Mouse (Mus musculus) intestine, embryonic 16.5 days (tissue): ENCODE results near the gene Epb41l2. TPM values are rescaled to one million over a fixed set of nuclear protein-coding genes. Genes with fewer than 3 reads are reported as not detected.

Source experiments
- ATAC-seq: fragments of 200-750 bp; cut with Nextera tagmentation; 2 replicates; pipeline ENCODE4 v1.8.0; 2017; ENCODE audit warnings: moderate TSS enrichment, moderate library complexity
- H3K27ac ChIP-seq: fragments of 300-500 bp; sonication (generic); 2 replicates; pipeline ENCODE4 v1.5.1; 2014; ENCODE audit warnings: mild to moderate bottlenecking, low read length
- H3K27me3 ChIP-seq: fragments of 300-500 bp; sonication (generic); replicated peaks from 2 replicates; pipeline ENCODE4 v1.6.1; 2014; ENCODE audit warnings: low read length, control low read depth, mixed read lengths; ENCODE audit not compliant: control insufficient read depth, insufficient read depth
- H3K36me3 ChIP-seq: fragments of 300-500 bp; sonication (generic); 2 replicates; pipeline ENCODE4 v1.6.1; 2014; ENCODE audit warnings: low read length, control low read depth; ENCODE audit not compliant: control insufficient read depth, insufficient read depth
- H3K4me1 ChIP-seq: fragments of 300-500 bp; sonication (generic); 2 replicates; pipeline ENCODE4 v1.6.1; 2014; ENCODE audit warnings: low read length, control low read depth, mixed read lengths; ENCODE audit not compliant: control insufficient read depth, insufficient read depth
- H3K4me2 ChIP-seq: fragments of 300-500 bp; sonication (generic); 2 replicates; pipeline ENCODE4 v1.6.1; 2014; ENCODE audit warnings: low read depth, low read length, control low read depth
- H3K4me3 ChIP-seq: fragments of 300-500 bp; sonication (generic); 2 replicates; pipeline ENCODE4 v1.5.1; 2014; ENCODE audit warnings: mild to moderate bottlenecking, low read length
- H3K9ac ChIP-seq: fragments of 300-500 bp; sonication (generic); 2 replicates; pipeline ENCODE4 v1.6.1; 2014; ENCODE audit warnings: low read depth, low read length
- H3K9me3 ChIP-seq: fragments of 300-500 bp; sonication (generic); 2 replicates; pipeline ENCODE4 v1.6.1; 2016; ENCODE audit warnings: low read length, control low read depth; ENCODE audit not compliant: control insufficient read depth
- WGBS: fragments of 180-500 bp; shearing (Covaris S2); extraction: QIAGEN DNeasy Blood & Tissue Kit; methylation state at CpG from one replicate; pipeline ENCODE4 v1.1.7; 2014; 5-methylcytosine and 5-hydroxymethylcytosine counted together
- polyA plus RNA-seq: library from polyadenylated mRNA; unstranded; fragments of >200 nt; fragmentation: Nextera tagmentation; extraction: Ambion mirVana; gene quantifications from 2 replicates; pipeline ENCODE4 v1.2.1, GENCODE M21; 2015

Epb41l2 gene
- polyA plus RNA-seq, 1 experiment from 2014 or later, result 34.6 TPM

DNA sequence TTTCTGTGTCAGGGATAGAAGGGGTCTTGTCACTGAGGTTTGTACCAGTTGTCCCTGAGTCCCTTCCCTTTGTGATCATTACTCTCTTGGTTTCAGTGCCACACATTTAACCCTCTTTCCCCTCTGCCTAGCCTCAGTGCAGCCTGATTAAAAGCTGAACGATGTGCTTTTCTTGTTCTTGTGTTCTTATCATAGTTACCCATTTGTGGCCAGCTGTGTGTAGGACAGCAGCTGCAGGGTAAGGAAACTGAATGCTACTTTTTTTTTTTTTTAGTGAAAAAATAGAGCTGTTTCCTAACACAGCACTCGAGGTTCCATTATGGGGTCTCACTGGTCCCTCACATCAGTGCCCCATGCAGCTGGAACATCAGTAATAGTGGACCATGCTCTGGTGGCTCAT is 106.9 kb downstream of the Epb41l2 start:
- ATAC-seq, result no peak
- no peak overlapping the region for H3K27ac ChIP-seq
- no peak overlapping the region for H3K4me2 ChIP-seq
- WGBS, result 55% methylated on average over 2 of the region's 2 CpGs
- H3K9ac ChIP-seq, result no peak overlapping the region
- no peaks in the 10 kb centered on the region for H3K4me1 ChIP-seq
- peaks cover 3% of the 10 kb centered on the region; the same call in 1 of the 2 replicates for H3K36me3 ChIP-seq
- H3K9me3 ChIP-seq, result no peaks in the 10 kb centered on the region
- H3K4me3 ChIP-seq, result no peak overlapping the region
- no peaks in the 10 kb centered on the region for H3K27me3 ChIP-seq

DNA sequence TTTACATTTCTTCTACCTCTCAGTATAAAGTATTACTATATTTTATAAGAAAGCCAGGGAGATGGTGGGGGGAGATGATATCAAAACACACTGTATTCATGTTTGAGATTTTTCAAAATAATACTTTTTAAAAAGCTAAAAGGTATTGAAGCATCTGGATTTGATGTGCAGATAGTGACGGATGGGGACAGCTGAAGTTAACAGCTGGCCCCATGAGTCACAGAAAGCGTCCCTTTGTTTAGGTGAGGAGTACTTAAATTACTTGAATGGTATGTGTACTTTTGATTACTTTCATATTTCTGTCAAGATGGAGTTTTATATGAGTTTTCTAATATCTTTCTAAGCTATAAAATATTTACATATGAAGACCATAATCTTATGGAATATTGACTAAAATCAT is 112.3 kb downstream of the Epb41l2 start:
- H3K9ac ChIP-seq, result no peak overlapping the region
- ATAC-seq, result no peak

DNA sequence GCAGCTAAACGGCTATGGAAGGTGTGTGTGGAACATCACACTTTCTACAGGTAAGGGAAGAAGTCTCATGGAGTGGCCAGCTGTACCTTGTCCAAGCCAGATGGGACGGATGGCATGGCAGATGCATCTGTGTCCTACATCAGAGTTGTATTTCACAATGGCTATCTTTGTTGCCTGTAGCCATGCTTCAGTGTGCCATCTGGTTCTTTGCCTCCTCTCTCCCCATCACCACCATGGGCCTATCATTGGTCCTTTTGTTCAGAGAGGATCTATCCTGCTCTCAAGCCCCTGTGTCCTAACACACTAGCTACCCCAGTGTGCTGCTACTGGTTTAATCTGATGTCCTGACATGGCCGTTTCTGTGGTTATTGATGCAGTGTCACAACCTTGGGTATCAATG is 120.1 kb downstream of the Epb41l2 start:
- Histone ChIP-seq H3K4me3 (no peak overlapping the region), H3K27ac (no peak overlapping the region), H3K9me3 (no peaks in the 10 kb centered on the region), H3K9ac (no peak overlapping the region), H3K4me1 (no peaks in the 10 kb centered on the region), H3K27me3 (no peaks in the 10 kb centered on the region), H3K36me3 (no peaks in the 10 kb centered on the region), H3K4me2 (no peak overlapping the region)
- 98% methylated on average over 3 of the region's 3 CpGs for WGBS
- ATAC-seq, result no peak

More for the DNA sequence above, 112.3 kb downstream of the Epb41l2 start:
- Histone ChIP-seq H3K27ac (no peak overlapping the region), H3K4me2 (no peak overlapping the region), H3K4me1 (no peaks in the 10 kb centered on the region), H3K4me3 (no peak overlapping the region), H3K27me3 (no peaks in the 10 kb centered on the region), H3K36me3 (peaks cover 5% of the 10 kb centered on the region; the same call in 1 of the 2 replicates), H3K9me3 (no peaks in the 10 kb centered on the region)
- 70% methylated on average over 2 of the region's 2 CpGs for WGBS

DNA sequence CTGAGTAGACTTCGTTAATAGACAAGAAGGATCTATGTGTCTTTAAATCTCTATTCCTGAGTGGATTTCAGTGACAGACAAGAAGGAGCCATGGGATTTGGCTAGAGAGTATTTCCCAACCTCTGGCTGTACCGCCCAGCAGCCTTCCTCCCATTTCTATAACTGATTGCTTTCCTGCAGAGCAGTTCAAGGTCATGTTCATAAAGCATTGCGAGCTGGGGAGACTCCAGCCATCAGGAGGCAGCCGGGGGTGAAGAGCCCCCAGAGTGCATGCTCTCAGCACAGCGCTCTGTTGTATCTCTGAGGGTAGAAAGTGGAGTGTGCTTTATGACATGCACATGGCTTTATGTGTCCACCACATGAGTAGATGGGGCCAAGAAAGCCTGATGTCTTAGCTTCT is 123.2 kb downstream of the Epb41l2 start:
- no peaks in the 10 kb centered on the region for H3K27me3 ChIP-seq
- 52% methylated on average over 5 of the region's 5 CpGs for WGBS
- no peak overlapping the region for H3K4me3 ChIP-seq
- no peak for ATAC-seq
- H3K9ac ChIP-seq, result no peak overlapping the region
- H3K27ac ChIP-seq, result no peak overlapping the region
- no peaks in the 10 kb centered on the region for H3K4me1 ChIP-seq
- H3K9me3 ChIP-seq, result no peaks in the 10 kb centered on the region
- H3K36me3 ChIP-seq, result no peaks in the 10 kb centered on the region
- no peak overlapping the region for H3K4me2 ChIP-seq

DNA sequence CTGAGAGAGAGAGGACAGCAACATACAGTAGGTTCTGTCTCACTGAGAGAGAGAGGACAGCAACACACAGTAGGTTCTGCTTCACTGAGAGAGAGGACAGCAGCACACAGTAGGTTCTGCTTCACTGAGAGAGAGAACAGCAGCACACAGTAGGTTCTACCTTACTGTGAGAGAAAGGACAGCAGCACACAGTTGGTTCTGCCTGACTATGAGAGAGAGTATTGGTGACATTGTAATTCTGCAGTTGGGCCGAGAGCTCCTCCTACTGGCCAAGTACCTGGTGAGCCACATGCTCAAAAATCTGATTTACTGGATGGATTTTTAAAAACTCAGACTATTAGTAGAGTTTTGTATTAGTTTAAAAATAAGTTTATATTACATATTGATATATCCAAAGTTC is 128.9 kb downstream of the Epb41l2 start:
- H3K4me1 ChIP-seq, result no peaks in the 10 kb centered on the region
- H3K27ac ChIP-seq, result no peak overlapping the region
- H3K4me2 ChIP-seq, result no peak overlapping the region
- ATAC-seq, result peak; percentile 55; the same call in 1 of the 2 replicates
- H3K27me3 ChIP-seq, result no peaks in the 10 kb centered on the region
- no peak overlapping the region for H3K9ac ChIP-seq
- no peaks in the 10 kb centered on the region for H3K36me3 ChIP-seq
- H3K9me3 ChIP-seq, result no peaks in the 10 kb centered on the region
- H3K4me3 ChIP-seq, result no peak overlapping the region
- 7% methylated on average over 1 of the region's 1 CpGs for WGBS

DNA sequence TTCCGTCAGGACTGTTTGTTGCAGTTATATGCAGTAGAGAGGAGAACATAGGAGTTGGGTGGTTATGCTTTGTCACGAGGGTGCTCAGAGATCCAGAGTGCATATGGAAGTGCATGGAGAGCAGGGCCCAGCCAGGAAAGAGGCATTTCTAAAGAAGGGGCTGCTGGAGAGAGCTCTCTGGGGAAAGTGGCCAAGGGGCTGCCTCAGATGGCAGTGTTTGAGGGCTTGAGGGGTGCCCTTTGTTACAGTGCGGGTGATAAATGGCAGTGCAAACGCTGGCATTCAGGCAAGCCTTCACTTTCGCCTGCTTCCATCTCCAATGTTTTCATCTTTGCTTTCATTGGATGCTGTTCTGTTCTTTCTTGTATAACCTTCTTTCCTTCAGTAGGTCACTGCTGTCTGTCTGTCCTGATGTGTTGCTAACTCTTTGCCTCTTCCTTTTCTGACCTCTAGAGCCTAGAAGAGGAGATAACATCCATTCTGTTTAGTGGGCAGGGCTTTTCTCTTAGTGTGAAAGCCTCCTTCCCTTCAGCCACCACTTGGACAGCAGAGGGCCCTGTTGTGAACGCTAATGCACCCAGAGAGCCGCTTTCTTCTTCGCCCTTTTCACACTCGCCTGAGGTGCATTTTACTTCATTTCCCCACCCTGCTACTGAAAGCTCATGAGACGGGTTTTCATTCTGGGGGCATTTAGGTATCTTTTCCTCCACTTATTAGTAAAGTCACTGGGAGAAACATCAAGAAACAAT is 139.9 kb downstream of the Epb41l2 start:
- 66% methylated on average over 10 of the region's 10 CpGs for WGBS
- no peak for ATAC-seq

DNA sequence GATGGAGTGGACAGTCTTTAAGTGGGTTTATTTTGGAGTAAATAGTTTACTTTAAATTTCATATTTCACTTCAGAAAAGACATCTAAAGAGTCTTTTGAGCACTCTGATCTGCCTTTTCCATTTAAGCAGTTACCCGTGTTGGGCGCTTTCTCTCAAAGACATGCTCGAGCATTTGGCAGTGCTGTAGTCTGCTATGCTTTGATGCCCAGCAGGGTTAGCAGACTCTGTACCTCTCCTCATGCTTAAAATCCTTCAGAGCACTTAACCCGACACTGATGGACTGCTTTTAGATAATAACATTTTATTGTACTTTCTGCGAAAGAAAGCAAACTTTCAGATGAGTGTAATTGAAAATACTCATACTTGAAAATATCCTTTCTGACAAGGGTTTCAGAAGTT is 143.7 kb downstream of the Epb41l2 start:
- ATAC-seq, result no peak
- H3K9me3 ChIP-seq, result no peaks in the 10 kb centered on the region
- no peaks in the 10 kb centered on the region for H3K4me1 ChIP-seq
- WGBS, result 57% methylated on average over 5 of the region's 5 CpGs
- H3K36me3 ChIP-seq, result no peaks in the 10 kb centered on the region; the same call in 1 of the 2 replicates
- H3K27ac ChIP-seq, result no peak overlapping the region
- no peak overlapping the region for H3K9ac ChIP-seq
- no peaks in the 10 kb centered on the region for H3K27me3 ChIP-seq
- H3K4me2 ChIP-seq, result no peak overlapping the region
- H3K4me3 ChIP-seq, result no peak overlapping the region

More for the DNA sequence above, 139.9 kb downstream of the Epb41l2 start:
- Histone ChIP-seq H3K9me3 (no peaks in the 10 kb centered on the region), H3K9ac (no peak overlapping the region), H3K27ac (no peak overlapping the region), H3K4me1 (no peaks in the 10 kb centered on the region), H3K27me3 (no peaks in the 10 kb centered on the region), H3K4me3 (no peak overlapping the region), H3K36me3 (no peaks in the 10 kb centered on the region), H3K4me2 (no peak overlapping the region)

DNA sequence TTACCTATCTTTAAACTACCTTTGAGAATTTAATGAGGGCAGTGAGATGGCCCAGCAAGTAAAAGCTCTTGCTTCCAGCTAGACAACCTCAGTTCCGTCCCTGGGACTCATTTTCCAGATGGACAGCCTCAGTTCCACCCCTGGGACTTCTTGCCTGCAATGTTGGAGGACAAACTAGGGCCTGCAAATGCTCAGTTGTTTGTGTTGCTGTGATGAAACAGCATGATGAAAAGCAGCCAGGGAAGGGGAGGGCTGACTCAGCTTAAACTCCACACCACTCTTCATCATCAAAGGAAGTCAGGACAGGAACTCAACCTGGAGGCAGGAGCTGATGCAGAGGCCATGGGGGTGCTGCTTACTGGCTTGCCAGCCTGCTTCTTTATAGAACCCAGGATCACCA is 154.2 kb downstream of the Epb41l2 start:
- ATAC-seq, result no peak
- Histone ChIP-seq H3K9me3 (no peaks in the 10 kb centered on the region), H3K4me2 (no peak overlapping the region), H3K27ac (no peak overlapping the region), H3K27me3 (no peaks in the 10 kb centered on the region), H3K4me1 (no peaks in the 10 kb centered on the region), H3K4me3 (no peak overlapping the region), H3K9ac (no peak overlapping the region), H3K36me3 (no peaks in the 10 kb centered on the region)
- 63% methylated on average over 1 of the region's 1 CpGs for WGBS

DNA sequence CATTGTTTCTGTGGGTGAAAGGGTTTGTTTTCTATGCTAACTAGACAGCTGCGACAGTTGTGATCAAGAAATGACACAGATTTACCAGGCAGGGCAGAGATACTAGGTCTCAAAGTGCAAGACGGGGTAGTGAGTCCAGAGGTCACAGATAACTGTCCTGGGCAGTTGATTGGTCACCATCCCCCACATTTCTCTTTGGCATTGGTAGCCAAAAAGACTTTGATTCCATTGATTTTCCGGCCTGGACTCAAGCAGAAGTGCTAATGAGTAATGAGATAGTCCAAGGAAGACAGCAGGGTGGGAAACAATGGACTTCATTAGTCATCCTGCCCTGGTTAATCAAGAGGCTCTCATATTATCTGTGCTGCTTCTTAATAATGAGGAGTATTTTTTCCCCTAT is 160.4 kb downstream of the Epb41l2 start:
- H3K4me2 ChIP-seq, result no peak overlapping the region
- H3K4me1 ChIP-seq, result no peaks in the 10 kb centered on the region
- ATAC-seq, result peak; percentile 97
- H3K27ac ChIP-seq, result peak overlapping the region; percentile 13; the same call in 1 of the 2 replicates
- 61% methylated on average over 3 of the region's 3 CpGs for WGBS
- no peaks in the 10 kb centered on the region for H3K36me3 ChIP-seq
- no peak overlapping the region for H3K4me3 ChIP-seq
- no peak overlapping the region for H3K9ac ChIP-seq
- no peaks in the 10 kb centered on the region for H3K27me3 ChIP-seq
- no peaks in the 10 kb centered on the region for H3K9me3 ChIP-seq

DNA sequence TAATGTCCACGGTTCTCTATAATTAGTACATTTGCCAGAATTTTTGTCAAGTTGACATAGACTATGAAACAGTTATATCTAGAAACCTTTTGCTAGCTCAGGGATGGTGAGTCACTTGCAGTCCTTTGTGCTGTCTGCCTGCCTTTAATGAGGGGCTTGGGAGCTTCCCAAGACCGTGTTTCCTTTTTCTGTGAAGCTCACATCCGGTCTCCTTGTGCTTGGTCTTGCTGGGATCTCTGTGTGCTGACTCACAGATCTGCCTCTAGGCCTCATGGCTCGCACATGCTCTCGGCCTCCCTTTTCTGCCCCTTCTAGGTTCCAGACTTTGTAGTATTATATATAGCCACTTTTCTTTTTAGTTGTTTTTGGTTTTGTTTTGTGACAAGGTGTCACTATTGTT is 160.8 kb downstream of the Epb41l2 start:
- Histone ChIP-seq H3K4me1 (no peaks in the 10 kb centered on the region), H3K36me3 (no peaks in the 10 kb centered on the region), H3K27me3 (no peaks in the 10 kb centered on the region), H3K9ac (no peak overlapping the region), H3K9me3 (no peaks in the 10 kb centered on the region), H3K4me3 (no peak overlapping the region), H3K27ac (peak overlapping the region; percentile 77), H3K4me2 (no peak overlapping the region)
- peak; percentile 45 for ATAC-seq
- 87% methylated on average over 5 of the region's 5 CpGs for WGBS
